Mouse (Mus musculus): ENCODE measurements around the gene Pip4p1. TPM values are rescaled to one million over a fixed set of nuclear protein-coding genes. Genes with fewer than 3 reads are reported as not detected.
"Not testable (repeated sequence)": the region's sequence is repeated elsewhere in the genome, so short reads cannot be mapped to it uniquely, and the experiment has no call there.

Gene Pip4p1
- polyA plus RNA-seq, 1 experiment, result 66.4 TPM

DNA sequence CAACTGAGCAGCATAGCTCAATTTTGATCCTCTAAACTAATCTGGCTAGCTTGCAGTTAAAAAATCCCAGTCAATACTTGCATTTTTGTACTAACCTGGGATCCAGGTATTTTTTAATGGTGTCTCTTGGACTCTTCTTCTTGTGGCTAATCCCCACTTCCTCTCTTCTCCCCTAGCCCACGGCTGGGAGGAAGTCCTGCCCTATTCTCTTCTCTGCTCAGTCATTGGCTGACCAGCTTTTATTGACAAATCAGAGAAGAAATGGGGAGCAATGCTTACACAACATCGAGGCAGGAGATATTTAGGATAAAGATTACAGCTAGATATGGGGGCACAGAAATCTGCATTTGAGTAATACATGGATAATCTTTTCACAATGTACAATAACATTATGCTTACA lies 8.3 kb upstream of the Pip4p1 start:
- TF ChIP-seq POLR2A (IDR thresholded peaks at IDR 0.05; ENCODE audit: low read depth, low read length) (no peak), CTCF (IDR thresholded peaks at IDR 0.05; ENCODE audit: borderline replicate concordance, insufficient read depth, low read length) (no peak)
- Histone ChIP-seq H3K4me3 (ENCODE audit: insufficient read depth, low read length) (no peak overlapping the region), H3K4me1 (ENCODE audit: control insufficient read depth, insufficient read depth, low read length) (no peaks in the 10 kb centered on the region), H3K27ac (ENCODE audit: insufficient read depth, low read length) (no peak overlapping the region)

DNA sequence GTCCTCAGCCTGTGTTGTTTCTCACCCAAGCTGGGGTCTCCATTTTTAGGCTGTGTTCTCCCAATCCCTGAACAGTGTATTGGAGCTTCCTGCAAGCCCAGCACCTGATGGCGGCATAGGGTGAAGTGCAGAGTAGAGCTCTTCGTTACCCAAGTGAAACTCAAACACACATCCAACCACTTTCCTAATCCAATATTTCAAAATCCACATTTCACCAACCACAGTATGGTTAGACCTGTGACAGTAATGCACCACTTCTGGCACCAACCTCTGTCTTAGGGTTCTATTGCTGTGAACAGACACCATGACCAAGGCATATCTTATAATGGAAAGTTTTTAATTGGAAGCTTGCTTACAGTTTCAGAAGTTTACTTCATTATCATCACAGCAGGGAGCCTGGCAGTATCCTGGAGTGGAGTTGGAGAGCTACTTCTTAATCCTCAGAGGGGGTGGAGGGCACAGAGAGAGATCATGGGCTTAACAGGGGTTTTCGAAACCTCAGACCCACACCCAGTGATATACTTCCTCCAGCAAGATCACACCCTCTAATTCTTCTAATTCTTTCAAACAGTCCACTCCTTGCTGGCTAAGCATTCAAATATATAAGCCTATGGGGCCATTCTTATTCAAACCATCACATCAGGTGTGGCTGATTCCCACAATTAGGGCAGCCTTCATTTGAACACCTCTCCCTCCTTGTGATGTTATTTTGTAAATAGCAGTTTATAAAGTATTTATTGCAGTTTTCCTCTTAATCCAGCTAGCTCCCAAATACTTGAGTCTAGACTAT lies 7.7 kb upstream of the Pip4p1 start:
- Histone ChIP-seq H3K27ac (ENCODE audit: insufficient read depth, low read length) (no peak overlapping the region), H3K4me3 (ENCODE audit: insufficient read depth, low read length) (no peak overlapping the region), H3K4me1 (ENCODE audit: control insufficient read depth, insufficient read depth, low read length) (no peaks in the 10 kb centered on the region; the same call in 1 of the 2 replicates)
- no peak for TF ChIP-seq CTCF (IDR thresholded peaks at IDR 0.05; ENCODE audit: borderline replicate concordance, insufficient read depth, low read length)
- no peak for TF ChIP-seq POLR2A (IDR thresholded peaks at IDR 0.05; ENCODE audit: low read depth, low read length)

DNA sequence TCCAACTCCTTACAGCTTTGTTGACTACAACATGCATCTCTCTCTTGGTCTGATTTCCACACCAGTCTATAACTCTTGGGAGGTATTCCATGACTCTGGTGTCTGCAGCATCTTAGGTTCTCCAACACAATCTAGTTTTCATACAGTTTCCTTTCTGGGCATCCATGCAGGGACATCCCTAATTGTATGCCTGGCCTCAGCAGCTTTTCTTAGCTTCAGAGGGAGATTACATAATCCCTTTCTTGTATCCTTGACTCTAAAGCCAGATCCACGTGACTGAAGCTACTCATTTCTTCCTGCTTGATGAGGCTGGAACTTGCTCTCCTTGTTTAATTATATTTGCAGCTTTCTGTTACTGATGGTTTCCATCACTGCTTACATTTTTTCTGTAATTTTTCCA lies 6.0 kb upstream of the Pip4p1 start:
- TF ChIP-seq CTCF (IDR thresholded peaks at IDR 0.05; ENCODE audit: borderline replicate concordance, insufficient read depth, low read length), result no peak
- TF ChIP-seq POLR2A (IDR thresholded peaks at IDR 0.05; ENCODE audit: low read depth, low read length), result no peak
- no peak overlapping the region for H3K4me3 ChIP-seq (ENCODE audit: insufficient read depth, low read length)
- no peak overlapping the region for H3K27ac ChIP-seq (ENCODE audit: insufficient read depth, low read length)
- H3K4me1 ChIP-seq (ENCODE audit: control insufficient read depth, insufficient read depth, low read length), result peaks cover 1% of the 10 kb centered on the region

DNA sequence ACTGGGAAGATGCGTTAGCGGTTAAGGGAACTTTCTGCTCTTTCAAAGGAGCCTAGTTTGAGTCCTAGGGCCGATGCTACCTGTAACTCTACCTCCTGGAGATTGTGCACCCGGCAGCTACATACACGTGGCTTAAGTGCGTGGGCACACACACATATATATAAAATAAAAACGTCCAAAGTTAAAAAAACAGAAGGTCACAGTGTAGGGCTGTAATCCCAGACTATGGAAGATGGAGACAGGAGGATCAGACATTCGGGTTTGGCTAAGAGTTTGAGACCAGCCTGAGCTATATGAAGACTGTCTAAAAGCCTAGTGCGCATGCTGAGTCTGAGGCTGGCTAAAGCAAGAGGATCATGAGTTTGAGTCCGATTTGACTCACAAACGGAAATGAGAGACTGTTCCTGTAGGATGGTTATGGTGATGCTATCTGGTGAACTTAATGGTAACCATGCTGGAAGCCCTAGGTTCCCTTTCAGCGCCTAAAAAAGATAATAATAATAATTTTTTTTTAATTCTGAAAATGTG lies 901 bp upstream of the Pip4p1 start:
- H3K27ac ChIP-seq (ENCODE audit: insufficient read depth, low read length), result peak overlapping the region; percentile 85
- peak overlapping the region; percentile 41 for H3K4me3 ChIP-seq (ENCODE audit: insufficient read depth, low read length)
- H3K4me1 ChIP-seq (ENCODE audit: control insufficient read depth, insufficient read depth, low read length), result peaks cover 7% of the 10 kb centered on the region
- TF ChIP-seq CTCF (IDR thresholded peaks at IDR 0.05; ENCODE audit: borderline replicate concordance, insufficient read depth, low read length), result no peak
- peak; percentile 10; the same call in 1 of the 2 replicates for TF ChIP-seq POLR2A (IDR thresholded peaks at IDR 0.05; ENCODE audit: low read depth, low read length)

DNA sequence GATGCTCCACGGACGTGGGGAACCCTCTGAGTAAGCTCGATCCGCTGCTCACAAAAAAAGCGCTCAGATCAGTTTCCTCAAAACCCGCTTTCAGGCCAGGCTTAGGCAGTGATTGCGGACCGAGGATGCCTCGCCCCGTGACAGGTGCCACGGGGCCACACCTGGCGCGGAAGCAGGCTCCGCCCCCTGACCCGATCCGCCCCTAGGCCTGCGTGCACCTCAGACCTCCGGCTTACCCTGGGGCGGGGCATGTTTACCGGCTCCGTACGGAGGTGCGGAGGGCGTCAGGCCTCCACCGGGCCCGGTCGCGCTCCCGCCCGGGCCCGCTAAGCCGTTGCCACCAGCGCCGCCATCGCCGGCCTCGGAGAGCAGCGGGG lies 291 bp downstream of the Pip4p1 start:
- Histone ChIP-seq H3K27ac (ENCODE audit: insufficient read depth, low read length) (peak overlapping the region; percentile 9; the same call in 1 of the 2 replicates), H3K4me1 (ENCODE audit: control insufficient read depth, insufficient read depth, low read length) (peaks cover 7% of the 10 kb centered on the region), H3K4me3 (ENCODE audit: insufficient read depth, low read length) (peak overlapping the region; percentile 96)
- TF ChIP-seq CTCF (IDR thresholded peaks at IDR 0.05; ENCODE audit: borderline replicate concordance, insufficient read depth, low read length), result no peak
- no peak for TF ChIP-seq POLR2A (IDR thresholded peaks at IDR 0.05; ENCODE audit: low read depth, low read length)

DNA sequence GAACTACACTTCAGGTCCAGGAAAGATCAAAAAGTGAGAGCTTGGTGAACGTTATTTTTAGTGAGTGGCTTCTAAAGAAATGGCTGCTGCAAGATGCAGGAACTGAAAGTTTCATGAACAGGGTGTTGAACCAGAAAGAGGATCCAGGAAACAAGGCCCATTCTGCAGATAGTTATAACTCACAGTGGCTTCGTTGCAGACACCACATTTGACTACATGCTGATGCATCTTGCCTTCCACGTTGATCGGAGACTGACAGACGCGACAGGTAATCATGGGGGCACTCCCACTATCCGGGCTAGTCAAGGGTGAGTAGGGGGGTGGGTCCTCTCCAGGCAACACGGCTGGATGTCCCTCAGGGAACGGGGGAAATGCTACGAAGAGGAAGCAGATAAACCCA lies 705 bp downstream of the Pip4p1 start:
- Histone ChIP-seq H3K4me1 (ENCODE audit: control insufficient read depth, insufficient read depth, low read length) (peaks cover 7% of the 10 kb centered on the region), H3K4me3 (ENCODE audit: insufficient read depth, low read length) (peak overlapping the region; percentile 96), H3K27ac (ENCODE audit: insufficient read depth, low read length) (0 out of 2 replicates have a peak overlapping the region, but pooled peaks have one; percentile 9)
- TF ChIP-seq CTCF (IDR thresholded peaks at IDR 0.05; ENCODE audit: borderline replicate concordance, insufficient read depth, low read length) (no peak), POLR2A (IDR thresholded peaks at IDR 0.05; ENCODE audit: low read depth, low read length) (no peak)

DNA sequence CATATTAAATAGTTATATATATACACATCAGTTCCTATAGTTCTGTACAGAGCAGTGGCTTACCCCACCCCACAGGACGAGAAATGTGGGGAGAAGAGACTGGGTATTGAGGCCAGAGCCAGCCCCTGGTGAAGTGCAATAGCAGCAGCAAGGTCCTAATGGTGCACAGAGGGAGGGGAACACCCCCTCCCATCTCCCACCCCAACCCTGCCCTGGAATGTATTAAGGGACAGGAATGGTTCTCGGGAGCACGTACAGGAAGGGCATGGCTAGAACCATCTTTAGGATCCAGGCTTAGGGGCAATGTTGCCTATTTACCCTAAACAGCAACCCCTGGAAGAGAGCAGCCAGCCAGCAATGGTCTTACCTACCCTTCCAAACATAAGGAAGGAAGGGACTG lies 3.3 kb downstream of the Pip4p1 start:
- H3K4me3 ChIP-seq (ENCODE audit: insufficient read depth, low read length), result no peak overlapping the region
- H3K4me1 ChIP-seq (ENCODE audit: control insufficient read depth, insufficient read depth, low read length), result peaks cover 7% of the 10 kb centered on the region
- TF ChIP-seq POLR2A (IDR thresholded peaks at IDR 0.05; ENCODE audit: low read depth, low read length) (peak; percentile 16; the same call in 1 of the 2 replicates), CTCF (IDR thresholded peaks at IDR 0.05; ENCODE audit: borderline replicate concordance, insufficient read depth, low read length) (no peak)
- no peak overlapping the region for H3K27ac ChIP-seq (ENCODE audit: insufficient read depth, low read length)

DNA sequence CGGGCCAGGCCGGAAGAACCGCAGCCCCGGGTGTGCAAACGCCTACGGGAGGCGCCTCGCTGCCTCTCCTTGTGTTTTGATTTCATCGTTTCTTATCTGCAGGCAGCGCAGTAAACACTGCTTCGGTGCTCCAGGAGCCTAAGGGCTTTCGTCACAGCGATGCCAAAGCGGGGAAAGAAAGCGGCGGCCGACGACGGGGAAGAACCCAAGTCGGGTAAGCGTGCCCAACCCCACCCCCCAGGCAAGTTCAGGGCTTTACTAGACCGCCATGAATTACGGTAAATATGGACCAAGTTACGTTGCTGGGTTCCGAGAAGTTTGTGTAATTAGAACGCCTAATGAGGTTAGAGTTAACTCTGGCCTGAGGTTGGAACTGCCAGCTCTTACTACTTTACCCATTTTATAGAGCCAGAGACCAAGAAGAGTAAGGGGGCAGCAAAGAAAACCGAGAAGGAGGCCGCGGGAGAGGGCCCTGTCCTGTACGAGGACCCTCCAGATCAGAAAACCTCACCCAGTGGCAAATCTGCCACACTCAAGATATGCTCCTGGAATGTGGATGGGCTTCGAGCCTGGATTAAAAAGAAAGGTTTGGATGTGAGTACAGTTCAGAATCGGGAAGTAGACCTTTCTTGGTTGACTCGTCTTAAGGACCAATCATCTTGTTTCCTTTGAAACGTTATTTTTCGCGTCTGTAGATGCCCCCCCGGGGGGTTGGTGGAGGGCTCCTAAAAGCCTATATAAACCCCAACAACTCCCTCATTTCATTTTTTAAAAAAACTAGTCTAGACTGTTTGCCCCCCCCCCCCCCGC lies 5.3 kb downstream of the Pip4p1 start:
- Histone ChIP-seq H3K27ac (ENCODE audit: insufficient read depth, low read length) (peak overlapping the region; percentile 85), H3K4me3 (ENCODE audit: insufficient read depth, low read length) (peak overlapping the region; percentile 45)
- no peak for TF ChIP-seq CTCF (IDR thresholded peaks at IDR 0.05; ENCODE audit: borderline replicate concordance, insufficient read depth, low read length)
- TF ChIP-seq POLR2A (IDR thresholded peaks at IDR 0.05; ENCODE audit: low read depth, low read length), result no peak

DNA sequence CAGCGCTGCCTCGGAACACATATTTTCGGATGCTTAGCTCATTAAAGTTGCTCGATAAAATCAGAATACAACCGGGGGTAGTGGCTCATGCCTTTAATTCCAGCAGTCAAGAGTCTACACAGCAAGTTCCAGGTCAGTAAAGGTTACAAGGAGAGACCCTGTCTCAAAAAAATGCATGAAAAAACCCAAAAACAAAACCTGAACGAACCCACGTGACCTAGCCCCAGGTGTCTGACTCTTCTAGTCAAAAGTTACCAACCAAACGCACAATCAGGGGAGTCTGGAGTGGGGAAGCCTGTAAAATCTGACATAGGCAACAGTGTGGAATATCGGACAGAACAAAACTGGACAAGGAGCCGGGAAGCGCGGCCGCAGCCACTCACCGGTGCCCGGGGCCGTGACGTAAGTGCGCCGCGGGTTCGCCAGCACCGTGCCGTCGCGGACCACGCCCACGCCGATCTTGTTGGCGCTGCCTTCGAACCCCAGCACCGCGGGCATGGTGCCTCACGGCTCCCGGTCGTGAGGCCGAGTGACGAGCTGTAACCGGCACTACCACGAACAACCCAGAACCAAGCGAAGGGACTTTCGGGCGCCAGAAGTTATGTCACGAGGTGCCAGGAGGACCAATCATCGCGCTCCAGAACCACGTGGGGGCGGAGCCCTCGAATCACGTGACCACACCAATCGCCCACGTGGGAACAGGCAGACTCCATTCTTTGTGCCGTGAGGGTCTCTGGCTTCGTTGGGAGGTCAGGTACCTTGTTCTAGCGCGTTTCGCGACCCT lies 6.2 kb downstream of the Pip4p1 start, which contains the start of the genes Osgep and Apex1:
Gene Osgep (minus strand): TSS at position 613 of the 784 bp plus-strand sequence.
Gene Apex1 (plus strand): TSS at position 688 of the 784 bp plus-strand sequence.
- TF ChIP-seq POLR2A (IDR thresholded peaks at IDR 0.05; ENCODE audit: low read depth, low read length), result peak; percentile 77
- TF ChIP-seq CTCF (IDR thresholded peaks at IDR 0.05; ENCODE audit: borderline replicate concordance, insufficient read depth, low read length), result no peak
- Histone ChIP-seq H3K4me1 (ENCODE audit: control insufficient read depth, insufficient read depth, low read length) (peaks cover 4% of the 10 kb centered on the region; the same call in 1 of the 2 replicates), H3K27ac (ENCODE audit: insufficient read depth, low read length) (peak within 1 kb of the TSS; percentile 85), H3K4me3 (ENCODE audit: insufficient read depth, low read length) (peak within 1 kb of the TSS; percentile 45)

More for the DNA sequence above, 5.3 kb downstream of the Pip4p1 start:
- H3K4me1 ChIP-seq (ENCODE audit: control insufficient read depth, insufficient read depth, low read length), result peaks cover 4% of the 10 kb centered on the region; the same call in 1 of the 2 replicates

DNA sequence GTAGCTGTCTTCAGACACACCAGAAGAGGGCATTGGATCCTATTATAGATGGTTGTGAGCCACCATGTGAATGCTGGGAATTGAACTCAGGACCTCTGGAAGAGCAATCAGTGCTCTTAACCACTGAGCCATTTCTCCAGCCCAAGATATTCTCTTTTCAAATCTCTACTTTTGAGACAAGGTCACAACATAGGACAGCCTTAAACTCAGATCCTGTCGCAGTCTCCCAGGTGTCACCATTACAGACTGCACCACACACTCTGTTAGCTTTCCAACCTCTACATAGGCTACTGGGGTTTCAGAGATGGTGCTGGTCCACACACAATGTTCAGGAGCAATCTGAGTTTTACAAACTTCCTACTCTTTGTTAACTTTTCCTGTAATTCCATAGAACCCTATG lies 7.2 kb downstream of the Pip4p1 start:
- not testable (repeated sequence) for H3K4me1 ChIP-seq (ENCODE audit: control insufficient read depth, insufficient read depth, low read length); H3K27ac ChIP-seq (ENCODE audit: insufficient read depth, low read length)
- H3K4me3 ChIP-seq (ENCODE audit: insufficient read depth, low read length), result peak overlapping the region; percentile 45

Measured in embryonic fibroblast, embryonic 13.5 days (primary cell).